Mouse (Mus musculus): ENCODE results near the gene Ttc7b. TPM values are rescaled to one million over a fixed set of nuclear protein-coding genes. Genes with fewer than 3 reads are reported as not detected.

The Ttc7b gene
- polyA plus RNA-seq, 1 experiment from 2014 or later = 6.3 TPM

DNA sequence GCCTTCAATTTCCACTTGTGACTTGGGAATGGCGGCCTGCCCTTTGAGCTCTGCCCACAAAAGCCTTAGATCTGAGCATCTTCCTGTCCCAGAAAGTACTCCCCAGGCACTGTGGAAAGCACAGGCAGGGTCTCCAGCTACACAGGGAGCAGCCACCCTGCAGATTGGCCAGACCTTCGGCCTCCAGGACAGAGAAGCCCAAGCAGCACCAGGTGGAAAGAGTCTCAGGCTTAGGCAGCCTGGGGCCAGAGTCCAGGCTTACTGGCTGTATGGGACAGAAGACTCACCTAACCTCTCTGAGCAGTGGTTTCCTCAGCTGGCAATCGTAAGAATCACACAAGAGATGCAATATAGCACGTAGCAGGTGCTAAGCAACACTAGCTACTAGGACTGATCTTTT lies 17.0 kb downstream of the Ttc7b start:
- 90% methylated on average over 4 of the region's 4 CpGs for WGBS
- Histone ChIP-seq H3K4me3 (replicated peaks) (no peak overlapping the region), H3K27ac (no peak overlapping the region), H3K9me3 (no peaks in the 10 kb centered on the region), H3K4me1 (replicated peaks) (no peaks in the 10 kb centered on the region), H3K27me3 (no peaks in the 10 kb centered on the region), H3K36me3 (peaks cover 15% of the 10 kb centered on the region), H3K4me2 (replicated peaks) (no peak overlapping the region), H3K9ac (replicated peaks) (no peak overlapping the region)
- ATAC-seq = no peak

DNA sequence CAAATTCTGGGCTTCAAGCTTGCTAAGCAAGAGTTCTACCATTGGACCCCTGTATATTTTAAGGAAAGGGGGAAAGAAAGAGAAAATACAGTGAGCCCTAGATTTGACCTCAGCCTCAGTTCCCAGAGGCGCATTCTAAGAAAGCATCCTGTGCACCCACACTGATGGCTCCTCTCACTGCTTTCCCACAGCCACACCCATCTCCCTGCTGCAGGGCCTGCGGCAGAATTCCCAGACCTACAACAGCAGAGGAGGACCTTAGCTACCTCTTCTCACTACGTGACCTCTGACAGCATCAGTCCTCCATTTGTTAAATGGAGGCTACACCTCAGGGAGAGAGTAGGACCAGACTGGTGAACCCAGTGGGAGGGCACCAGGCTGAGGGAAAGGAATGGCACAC lies 18.1 kb downstream of the Ttc7b start:
- Histone ChIP-seq H3K4me2 (replicated peaks) (no peak overlapping the region), H3K36me3 (peaks cover 25% of the 10 kb centered on the region), H3K9me3 (no peaks in the 10 kb centered on the region), H3K4me3 (replicated peaks) (no peak overlapping the region), H3K27me3 (no peaks in the 10 kb centered on the region), H3K9ac (replicated peaks) (no peak overlapping the region), H3K27ac (no peak overlapping the region), H3K4me1 (replicated peaks) (no peaks in the 10 kb centered on the region)
- WGBS = 86% methylated on average over 3 of the region's 3 CpGs
- no peak for ATAC-seq

DNA sequence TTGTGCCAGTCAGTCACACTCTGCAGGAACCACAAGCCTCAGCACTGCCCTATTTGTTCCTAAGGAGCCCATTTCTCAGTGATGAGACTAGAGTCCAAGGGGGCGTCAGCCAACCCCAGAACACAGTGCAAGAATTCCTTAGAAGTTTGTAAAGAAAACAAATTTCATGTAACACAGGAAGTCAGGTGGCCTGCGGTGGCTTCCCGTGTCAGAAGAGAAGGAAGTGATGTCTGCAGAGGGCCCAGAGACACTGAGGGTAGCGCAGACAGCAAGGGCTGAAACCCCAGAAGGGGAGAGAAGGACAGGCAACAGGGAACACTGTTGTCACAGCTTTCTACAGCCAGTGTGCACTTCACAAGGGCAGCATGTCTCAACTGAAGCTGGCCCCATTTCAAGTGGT lies 19.4 kb downstream of the Ttc7b start:
- Histone ChIP-seq H3K36me3 (peaks cover 37% of the 10 kb centered on the region), H3K27ac (no peak overlapping the region), H3K9ac (replicated peaks) (no peak overlapping the region), H3K4me1 (replicated peaks) (no peaks in the 10 kb centered on the region), H3K4me2 (replicated peaks) (no peak overlapping the region), H3K27me3 (no peaks in the 10 kb centered on the region), H3K4me3 (replicated peaks) (no peak overlapping the region), H3K9me3 (no peaks in the 10 kb centered on the region)
- WGBS = 90% methylated on average over 4 of the region's 4 CpGs
- no peak for ATAC-seq

DNA sequence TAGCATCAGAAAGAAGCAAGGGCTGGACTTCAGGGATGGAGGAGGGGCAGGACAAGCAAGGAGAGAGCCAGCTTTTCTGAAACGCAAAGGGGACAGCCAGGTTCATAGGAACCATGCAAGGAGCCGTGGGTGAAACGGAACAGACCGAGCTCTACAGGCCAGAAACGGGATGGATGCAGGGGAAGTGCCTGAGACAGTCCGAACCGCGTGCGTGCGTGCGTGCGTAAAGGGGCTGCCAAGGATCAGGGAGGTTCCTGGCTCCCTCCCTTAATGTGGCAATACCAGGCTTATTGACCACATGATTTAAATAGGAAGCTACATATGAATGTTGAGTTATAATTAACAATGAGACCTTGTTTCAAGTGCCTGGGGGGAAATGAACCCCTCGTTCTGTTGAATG lies 21.2 kb downstream of the Ttc7b start:
- WGBS = 95% methylated on average over 13 of the region's 13 CpGs
- Histone ChIP-seq H3K9me3 (no peaks in the 10 kb centered on the region), H3K27me3 (no peaks in the 10 kb centered on the region), H3K36me3 (peaks cover 54% of the 10 kb centered on the region), H3K4me1 (replicated peaks) (no peaks in the 10 kb centered on the region), H3K4me2 (replicated peaks) (no peak overlapping the region), H3K9ac (replicated peaks) (no peak overlapping the region), H3K4me3 (replicated peaks) (no peak overlapping the region), H3K27ac (no peak overlapping the region)
- ATAC-seq = no peak

DNA sequence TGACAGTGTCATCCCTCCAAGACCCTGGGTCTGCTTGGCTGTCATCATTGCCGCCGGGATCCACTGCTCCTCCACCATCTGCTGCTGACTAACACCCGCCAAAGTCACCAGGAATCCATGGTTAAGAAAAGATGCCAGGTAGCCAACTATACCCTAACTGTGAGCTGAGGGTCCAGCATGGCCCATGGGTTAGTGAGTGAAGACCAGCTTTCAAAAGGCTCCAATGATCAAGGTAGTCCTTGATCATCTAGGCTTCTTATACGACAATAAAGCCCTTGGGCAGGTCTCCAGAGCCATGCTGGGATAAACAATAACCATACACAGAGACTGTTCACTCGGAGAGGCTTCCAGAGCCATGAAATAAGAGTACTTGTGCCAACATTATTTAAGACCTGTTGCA lies 22.6 kb downstream of the Ttc7b start:
- H3K36me3 ChIP-seq = peaks cover 66% of the 10 kb centered on the region
- H3K27me3 ChIP-seq = no peaks in the 10 kb centered on the region
- no peak overlapping the region for H3K4me3 ChIP-seq (replicated peaks)
- H3K4me1 ChIP-seq (replicated peaks) = no peaks in the 10 kb centered on the region
- H3K9me3 ChIP-seq = no peaks in the 10 kb centered on the region
- no peak overlapping the region for H3K27ac ChIP-seq
- WGBS = 97% methylated on average over 5 of the region's 5 CpGs
- no peak for ATAC-seq
- H3K4me2 ChIP-seq (replicated peaks) = no peak overlapping the region
- H3K9ac ChIP-seq (replicated peaks) = no peak overlapping the region

DNA sequence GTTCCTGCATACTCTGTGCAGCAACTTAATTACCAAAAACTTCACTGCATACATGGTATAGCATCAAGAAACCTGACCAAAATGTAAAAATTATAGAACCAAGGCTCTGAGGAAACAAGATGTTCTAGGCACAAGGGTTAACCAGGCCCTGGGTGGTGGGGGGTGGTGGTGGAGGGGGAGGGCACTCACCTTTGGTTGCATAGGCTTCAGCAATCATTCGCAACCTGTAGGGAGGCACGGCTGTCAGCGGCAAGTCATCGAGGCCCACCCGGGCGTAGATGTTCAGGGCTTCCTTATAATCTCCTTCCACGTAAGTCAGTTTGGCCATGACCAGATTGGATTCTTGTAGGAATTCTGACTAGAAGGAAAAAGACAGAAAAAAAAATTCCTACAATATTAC lies 25.5 kb downstream of the Ttc7b start:
- H3K4me2 ChIP-seq (replicated peaks) = no peak overlapping the region
- no peaks in the 10 kb centered on the region for H3K9me3 ChIP-seq
- H3K4me1 ChIP-seq (replicated peaks) = no peaks in the 10 kb centered on the region
- H3K36me3 ChIP-seq = peaks cover 79% of the 10 kb centered on the region
- H3K9ac ChIP-seq (replicated peaks) = no peak overlapping the region
- H3K27me3 ChIP-seq = no peaks in the 10 kb centered on the region
- no peak overlapping the region for H3K4me3 ChIP-seq (replicated peaks)
- H3K27ac ChIP-seq = no peak overlapping the region
- no peak for ATAC-seq
- WGBS = 97% methylated on average over 7 of the region's 7 CpGs

DNA sequence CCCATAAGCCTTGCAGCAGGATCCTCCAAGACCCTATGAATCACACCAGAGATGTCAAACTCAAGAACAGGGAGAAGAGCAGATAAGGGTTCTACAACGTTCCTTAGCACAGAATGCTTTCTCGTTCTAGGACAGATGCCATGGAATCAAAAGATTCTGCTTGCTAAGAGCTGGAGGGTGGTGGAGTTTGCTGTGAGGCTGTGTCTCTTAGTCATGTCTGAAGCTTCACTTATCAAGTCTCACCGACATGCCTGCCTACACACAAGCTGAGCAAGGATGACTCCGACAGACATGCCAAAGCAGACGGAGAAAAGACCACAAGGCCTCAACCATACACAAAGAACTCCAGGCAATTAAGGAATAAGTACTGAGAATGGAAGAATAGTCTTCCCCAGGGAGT lies 27.4 kb downstream of the Ttc7b start:
- H3K36me3 ChIP-seq = peaks cover 80% of the 10 kb centered on the region
- 90% methylated on average over 5 of the region's 5 CpGs for WGBS

DNA sequence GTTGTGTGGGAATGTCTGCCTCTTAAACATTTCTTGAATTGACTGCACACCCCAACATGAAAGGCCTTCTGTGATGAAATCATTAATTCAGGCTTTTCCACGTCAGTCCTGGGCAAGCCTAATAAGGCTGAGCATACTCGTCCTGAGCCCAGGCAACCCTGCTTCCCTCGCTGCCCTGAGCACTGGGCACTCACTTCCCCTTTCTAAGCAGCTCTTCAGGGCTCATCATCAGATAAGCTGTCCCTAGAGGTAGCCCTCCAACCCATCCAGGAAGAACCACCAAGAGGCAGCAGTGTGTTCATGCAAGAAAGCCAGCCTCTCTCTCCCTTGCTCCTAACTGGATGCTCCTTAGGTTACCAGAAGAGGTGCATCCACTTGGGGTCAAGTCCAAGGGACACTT lies 27.9 kb downstream of the Ttc7b start:
- no peak overlapping the region for H3K9ac ChIP-seq (replicated peaks)
- H3K4me3 ChIP-seq (replicated peaks) = no peak overlapping the region
- no peak overlapping the region for H3K4me2 ChIP-seq (replicated peaks)
- no peak for ATAC-seq
- no peak overlapping the region for H3K27ac ChIP-seq
- no peaks in the 10 kb centered on the region for H3K27me3 ChIP-seq
- no peaks in the 10 kb centered on the region for H3K9me3 ChIP-seq
- WGBS = 89% methylated on average over 3 of the region's 3 CpGs
- H3K4me1 ChIP-seq (replicated peaks) = peaks cover 9% of the 10 kb centered on the region
- peaks cover 76% of the 10 kb centered on the region for H3K36me3 ChIP-seq

More for the DNA sequence above, 27.4 kb downstream of the Ttc7b start:
- Histone ChIP-seq H3K27me3 (no peaks in the 10 kb centered on the region), H3K27ac (no peak overlapping the region), H3K9ac (replicated peaks) (no peak overlapping the region), H3K4me3 (replicated peaks) (no peak overlapping the region), H3K4me2 (replicated peaks) (no peak overlapping the region), H3K9me3 (no peaks in the 10 kb centered on the region), H3K4me1 (replicated peaks) (peaks cover 9% of the 10 kb centered on the region)
- ATAC-seq = no peak

DNA sequence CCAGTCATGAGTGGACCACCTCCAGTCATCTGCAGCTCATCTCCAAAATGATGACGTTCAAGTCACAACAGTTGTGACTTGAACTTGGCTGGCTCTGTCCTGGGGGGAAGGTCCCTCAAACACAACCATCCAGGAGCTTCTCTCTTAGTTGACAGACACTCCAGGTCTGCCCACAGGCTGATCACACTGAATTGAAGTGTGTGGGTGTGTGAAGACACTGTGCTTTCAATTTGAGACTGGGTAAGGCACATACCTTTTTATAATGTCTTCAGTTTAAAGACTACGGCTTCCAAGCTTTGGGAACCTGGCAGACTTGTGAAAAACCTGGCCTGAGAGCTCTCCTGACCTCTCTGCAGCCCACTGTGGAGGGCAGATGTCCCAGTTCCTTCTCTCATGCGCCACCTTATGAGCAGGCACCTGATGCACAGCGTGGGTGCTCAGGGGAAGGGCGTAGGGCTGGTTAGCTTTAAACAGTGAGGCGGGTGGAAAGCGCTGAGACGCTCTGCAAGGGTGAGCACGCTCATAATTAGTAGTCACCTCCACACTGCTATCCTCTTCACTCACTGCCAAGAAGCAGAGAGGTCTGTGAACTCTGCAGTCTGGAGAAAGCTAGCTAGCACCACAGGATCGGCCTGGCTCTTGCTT lies 28.5 kb downstream of the Ttc7b start:
- ATAC-seq = no peak
- no peak overlapping the region for H3K4me2 ChIP-seq (replicated peaks)

DNA sequence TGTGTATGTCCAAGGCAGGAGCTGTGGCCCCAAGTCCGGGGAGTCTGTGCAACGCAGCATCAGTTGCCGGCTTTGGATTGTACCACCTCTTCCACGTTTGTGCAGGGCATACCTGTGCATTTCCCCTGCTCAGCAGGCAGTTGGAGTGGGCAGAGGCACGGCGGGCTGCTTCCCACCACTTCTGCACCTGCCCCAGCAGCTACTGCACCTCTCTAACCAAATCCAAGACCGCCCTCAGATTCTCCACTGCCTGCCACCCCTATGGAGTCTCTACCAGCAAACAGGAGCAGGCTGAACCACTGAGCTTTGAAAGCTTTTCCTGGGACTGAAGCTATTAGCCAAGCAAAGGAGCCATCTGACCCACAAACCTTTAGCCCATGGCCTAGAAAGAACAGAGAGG lies 30.8 kb downstream of the Ttc7b start:
- no peak overlapping the region for H3K4me2 ChIP-seq (replicated peaks)
- peaks cover 9% of the 10 kb centered on the region for H3K4me1 ChIP-seq (replicated peaks)
- ATAC-seq = no peak
- no peaks in the 10 kb centered on the region for H3K9me3 ChIP-seq
- H3K4me3 ChIP-seq (replicated peaks) = no peak overlapping the region
- peaks cover 49% of the 10 kb centered on the region for H3K36me3 ChIP-seq
- no peak overlapping the region for H3K9ac ChIP-seq (replicated peaks)
- 94% methylated on average over 7 of the region's 7 CpGs for WGBS
- no peak overlapping the region for H3K27ac ChIP-seq
- no peaks in the 10 kb centered on the region for H3K27me3 ChIP-seq

More for the DNA sequence above, 28.5 kb downstream of the Ttc7b start:
- Histone ChIP-seq H3K27me3 (no peaks in the 10 kb centered on the region), H3K4me3 (replicated peaks) (no peak overlapping the region), H3K36me3 (peaks cover 71% of the 10 kb centered on the region), H3K4me1 (replicated peaks) (peaks cover 9% of the 10 kb centered on the region), H3K9me3 (no peaks in the 10 kb centered on the region), H3K9ac (replicated peaks) (no peak overlapping the region), H3K27ac (no peak overlapping the region)
- WGBS = 96% methylated on average over 10 of the region's 10 CpGs

DNA sequence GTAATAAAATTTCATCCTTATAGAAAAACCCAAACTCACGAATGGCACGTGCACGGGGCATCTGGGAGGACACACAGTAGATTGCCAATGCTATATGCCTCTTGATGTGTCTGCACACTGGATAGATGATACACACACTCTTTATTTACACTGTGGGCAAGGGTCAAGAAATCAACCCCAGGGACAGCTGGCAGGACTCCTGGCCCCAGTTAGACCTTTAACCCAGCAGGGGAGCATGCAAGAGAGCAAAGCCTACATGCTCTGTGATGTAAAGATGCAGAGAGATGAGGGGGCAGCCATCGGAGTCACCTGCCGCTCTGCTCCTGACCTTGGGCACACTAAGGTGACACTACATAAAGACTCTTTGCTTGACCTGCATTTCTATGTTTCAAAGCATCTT lies 32.3 kb downstream of the Ttc7b start:
- no peaks in the 10 kb centered on the region for H3K9me3 ChIP-seq
- no peak overlapping the region for H3K4me2 ChIP-seq (replicated peaks)
- WGBS = 98% methylated on average over 5 of the region's 5 CpGs
- no peaks in the 10 kb centered on the region for H3K27me3 ChIP-seq
- ATAC-seq = no peak
- no peak overlapping the region for H3K9ac ChIP-seq (replicated peaks)
- H3K4me1 ChIP-seq (replicated peaks) = peaks cover 9% of the 10 kb centered on the region
- peaks cover 38% of the 10 kb centered on the region for H3K36me3 ChIP-seq
- H3K27ac ChIP-seq = no peak overlapping the region
- H3K4me3 ChIP-seq (replicated peaks) = no peak overlapping the region

DNA sequence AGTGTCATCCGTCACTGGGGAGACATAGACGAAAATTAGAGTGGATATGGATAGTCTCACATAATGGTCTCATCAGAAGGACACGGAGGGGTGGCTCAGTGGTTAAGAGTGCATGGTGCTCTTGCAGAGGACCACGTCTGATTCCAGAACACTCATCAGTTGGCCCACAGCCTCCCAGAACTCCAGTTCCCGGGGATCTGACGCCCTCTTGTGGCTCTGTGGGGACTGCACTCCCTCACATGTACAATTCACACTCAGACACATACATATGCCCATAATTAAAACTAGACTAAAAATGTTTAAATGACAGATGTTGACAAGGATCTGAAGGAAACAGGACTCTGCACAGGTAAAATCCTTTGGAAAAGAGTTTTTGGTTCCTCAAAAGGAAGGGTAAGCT lies 34.4 kb downstream of the Ttc7b start:
- Histone ChIP-seq H3K4me2 (replicated peaks) (no peak overlapping the region), H3K4me1 (replicated peaks) (peaks cover 9% of the 10 kb centered on the region), H3K27ac (no peak overlapping the region), H3K9me3 (no peaks in the 10 kb centered on the region), H3K9ac (replicated peaks) (no peak overlapping the region), H3K36me3 (peaks cover 30% of the 10 kb centered on the region), H3K27me3 (no peaks in the 10 kb centered on the region), H3K4me3 (replicated peaks) (no peak overlapping the region)
- 78% methylated on average over 6 of the region's 6 CpGs for WGBS
- ATAC-seq = no peak

DNA sequence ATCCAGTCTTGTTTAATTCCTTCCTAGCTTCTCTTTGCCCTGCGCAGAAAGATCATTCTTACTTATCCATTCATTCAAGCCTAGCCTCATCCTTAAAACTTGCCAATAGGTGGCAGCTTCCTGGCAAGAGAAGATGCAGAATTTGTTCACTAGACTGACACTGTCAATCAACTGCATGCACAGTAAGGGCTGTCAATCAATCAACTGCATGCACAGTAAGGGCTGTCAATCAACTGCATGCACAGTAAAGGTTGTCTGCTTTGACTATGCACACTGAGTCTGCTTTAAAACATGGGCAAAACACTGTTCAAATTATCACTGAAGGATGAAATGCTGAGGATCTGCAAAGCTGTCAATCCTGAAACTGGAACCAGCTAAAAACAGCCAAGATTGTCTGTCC lies 37.6 kb downstream of the Ttc7b start:
- no peak overlapping the region for H3K9ac ChIP-seq (replicated peaks)
- H3K9me3 ChIP-seq = no peaks in the 10 kb centered on the region
- no peak for ATAC-seq
- H3K4me2 ChIP-seq (replicated peaks) = no peak overlapping the region
- no peak overlapping the region for H3K27ac ChIP-seq
- H3K4me3 ChIP-seq (replicated peaks) = no peak overlapping the region
- 80% methylated on average over 1 of the region's 1 CpGs for WGBS
- no peaks in the 10 kb centered on the region for H3K27me3 ChIP-seq
- H3K4me1 ChIP-seq (replicated peaks) = 0 out of 2 replicates have a peak, but pooled peaks cover 4% of the 10 kb centered on the region
- H3K36me3 ChIP-seq = peaks cover 15% of the 10 kb centered on the region; the same call in 1 of the 2 replicates
